In genomic region chr2:78867726-78868510, GRCm38 (mm10) we compare ENCODE assay signal across 8 mouse cellular contexts. TPM values are rescaled to one million over a fixed set of nuclear protein-coding genes. Genes with fewer than 3 reads are reported as not detected.
DNase-seq lines count a peak whose midpoint lies in the region; ATAC-seq and TF ChIP-seq lines count a peak whose summit lies in the region.

Gene Ube2e3 (plus strand): TSS chr2:78868124.

- TF ChIP-seq CTCF in forebrain, postnatal 0 days (IDR thresholded peaks at IDR 0.05; ENCODE audit: low read depth), result no peak

- peak within 1 kb of the TSS; percentile 97 for H3K9ac ChIP-seq in forebrain, postnatal 0 days
- peak within 1 kb of the TSS; percentile 99 for H3K9ac ChIP-seq in hindbrain, embryonic 12.5 days
- peak within 1 kb of the TSS; percentile 98 for H3K9ac ChIP-seq in liver, embryonic 11.5 days (ENCODE audit: low read depth, low read length)

- H3K9me3 ChIP-seq in forebrain, postnatal 0 days (ENCODE audit: low read length), result no peaks in the 10 kb centered on the region
- H3K9me3 ChIP-seq in hindbrain, embryonic 12.5 days (replicated peaks), result no peaks in the 10 kb centered on the region
- H3K9me3 ChIP-seq in liver, embryonic 11.5 days (ENCODE audit: control insufficient read depth, low read length), result no peaks in the 10 kb centered on the region

- peaks cover 13% of the 10 kb centered on the region for H3K4me1 ChIP-seq in forebrain, postnatal 0 days (ENCODE audit: insufficient read depth)
- peaks cover 14% of the 10 kb centered on the region for H3K4me1 ChIP-seq in hindbrain, embryonic 12.5 days
- H3K4me1 ChIP-seq in liver, embryonic 11.5 days (replicated peaks; ENCODE audit: control insufficient read depth, insufficient read depth, low read length), result peaks cover 25% of the 10 kb centered on the region

- ATAC-seq in forebrain, postnatal 0 days, result no peak
- no peak for ATAC-seq in hindbrain, embryonic 12.5 days (ENCODE audit: low FRiP score)
- ATAC-seq in liver, embryonic 11.5 days (replicated peaks; ENCODE audit: low FRiP score), result no peak
- ATAC-seq in neutrophil, adult 5-6 weeks (ENCODE audit: extremely low read depth, insufficient number of reproducible peaks, low FRiP score, poor library complexity, severe bottlenecking), result no peak

- H3K4me3 ChIP-seq in forebrain, postnatal 0 days (ENCODE audit: low read depth, low read length), result peak within 1 kb of the TSS; percentile 88
- H3K4me3 ChIP-seq in hindbrain, embryonic 12.5 days, result peak within 1 kb of the TSS; percentile 81
- H3K4me3 ChIP-seq in liver, embryonic 11.5 days (ENCODE audit: low read depth, low read length), result peak within 1 kb of the TSS; percentile 95

- H3K27ac ChIP-seq in forebrain, postnatal 0 days (ENCODE audit: low read depth, low read length), result peak within 1 kb of the TSS; percentile 96
- H3K27ac ChIP-seq in hindbrain, embryonic 12.5 days, result peak within 1 kb of the TSS; percentile 99
- peak within 1 kb of the TSS; percentile 98 for H3K27ac ChIP-seq in liver, embryonic 11.5 days (ENCODE audit: low read depth, low read length)

- 21% methylated on average over 13 of the region's 14 CpGs for WGBS in forebrain, postnatal 0 days
- WGBS in hindbrain, embryonic 12.5 days, result 21% methylated on average over 14 of the region's 14 CpGs
- 18% methylated on average over 13 of the region's 14 CpGs for WGBS in liver, embryonic 11.5 days

- H3K36me3 ChIP-seq in forebrain, postnatal 0 days (ENCODE audit: insufficient read depth), result no peaks in the 10 kb centered on the region
- no peaks in the 10 kb centered on the region for H3K36me3 ChIP-seq in hindbrain, embryonic 12.5 days
- peaks cover 4% of the 10 kb centered on the region; the same call in 1 of the 2 replicates for H3K36me3 ChIP-seq in liver, embryonic 11.5 days (ENCODE audit: control insufficient read depth, insufficient read depth, low read length)

- DNase-seq in layer of hippocampus, adult 18-20 months (ENCODE audit: low spot score in 2 of 2), result no peak
- DNase-seq in layer of hippocampus, adult 11-12 months (ENCODE audit: low spot score), result no peak
- no peak for DNase-seq in adrenal gland, postnatal 14 days
- DNase-seq in forebrain, postnatal 0 days, result no peak
- DNase-seq in liver, embryonic 11.5 days (ENCODE audit: low spot score), result no peak
- no peak for DNase-seq in frontal cortex, postnatal 36 days (ENCODE audit: low spot score in 2 of 2)

- H3K4me2 ChIP-seq in forebrain, postnatal 0 days (ENCODE audit: low read depth), result peak within 1 kb of the TSS; percentile 79
- peak within 1 kb of the TSS; percentile 75 for H3K4me2 ChIP-seq in hindbrain, embryonic 12.5 days (replicated peaks)
- H3K4me2 ChIP-seq in liver, embryonic 11.5 days, result peak within 1 kb of the TSS; percentile 85

- no peaks in the 10 kb centered on the region for H3K27me3 ChIP-seq in forebrain, postnatal 0 days (ENCODE audit: insufficient read depth, low read length)
- H3K27me3 ChIP-seq in hindbrain, embryonic 12.5 days, result no peaks in the 10 kb centered on the region
- H3K27me3 ChIP-seq in liver, embryonic 11.5 days (replicated peaks; ENCODE audit: control insufficient read depth, insufficient read depth, low read length), result no peaks in the 10 kb centered on the region

RNA-seq across cellular contexts. Expression of gene Ube2e3, which starts in this region (rescaled TPM):
- total RNA-seq in layer of hippocampus, adult 18-20 months (2021), result 100 to 1,000 TPM; 112 TPM
- total RNA-seq in adrenal gland, postnatal 14 days (2021), result 54.3 and 61.0 TPM in 2 replicates
- 226 and 237 TPM in 2 replicates for total RNA-seq in forebrain, postnatal 0 days (2014; rRNA removed)
- polyA plus RNA-seq in forebrain, postnatal 0 days (2015; fragmentation: Nextera tagmentation; extraction: Ambion mirVana), result 248 and 251 TPM in 2 replicates
- polyA plus RNA-seq in hindbrain, embryonic 12.5 days (2016; fragmentation: Nextera tagmentation; extraction: Ambion mirVana), result 269 and 271 TPM in 2 replicates
- 104 and 110 TPM in 2 replicates for polyA plus RNA-seq in liver, embryonic 11.5 days (2014; fragmentation: Nextera tagmentation; extraction: Ambion mirVana)
- total RNA-seq in neutrophil, adult 5-6 weeks (2017), result 14.7 and 18.4 TPM in 2 replicates
